Mouse (Mus musculus) megakaryocyte, embryonic 14.5 days (primary cell): Measurements from ENCODE around the gene Chd9.

ENCODE experiments used
- FLI1 ChIP-seq: IDR thresholded peaks from 2 replicates; pipeline ENCODE4 v1.6.1; 2012; ENCODE audit warnings: low read length, inconsistent platforms, mixed read lengths
- GATA1 ChIP-seq: IDR thresholded peaks from 3 replicates; pipeline ENCODE4 v1.6.1; 2012; ENCODE audit warnings: mixed read lengths, low read length, inconsistent platforms, borderline replicate concordance

- TF ChIP-seq GATA1 (no peak), FLI1 (no peak)
These were observed 2.7 kb upstream of the Chd9 start for GRCm38 (mm10) chr8:90825459-90825871.
